Mouse (Mus musculus): ENCODE data around the gene Osbpl10. TPM values are rescaled to one million over a fixed set of nuclear protein-coding genes. Genes with fewer than 3 reads are reported as not detected.
A peak's percentile ranks its signal among the peaks of the same experiment; 100 is the strongest.

Osbpl10 gene
- polyA plus RNA-seq, 1 experiment from 2014 or later, result 1.4 TPM

DNA sequence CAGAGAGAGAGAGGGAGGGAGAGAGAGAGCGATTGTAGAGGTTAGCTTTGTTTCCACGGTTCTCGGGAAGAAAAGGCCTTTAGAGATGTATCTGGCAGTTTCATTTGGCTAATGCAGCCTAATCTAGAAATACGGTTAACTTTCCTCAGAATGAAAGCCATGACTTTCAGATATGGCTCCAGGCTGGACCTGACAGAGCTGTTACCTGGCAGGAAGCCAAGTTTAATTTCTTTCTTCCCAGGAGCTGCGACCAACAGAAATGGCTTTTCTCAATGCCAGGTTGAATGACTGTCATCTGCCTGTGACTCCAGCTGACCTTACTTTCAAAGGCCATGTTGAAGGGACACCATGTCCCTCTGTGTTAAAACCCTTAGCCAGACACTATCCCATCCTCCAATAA is 80.4 kb downstream of the Osbpl10 start:
- no peaks in the 10 kb centered on the region for H3K36me3 ChIP-seq (ENCODE audit: control insufficient read depth, insufficient read depth, low read length)
- no peak overlapping the region for H3K27ac ChIP-seq (ENCODE audit: low read length)
- H3K9me3 ChIP-seq (replicated peaks; ENCODE audit: control insufficient read depth, low read length), result no peaks in the 10 kb centered on the region; the same call in 1 of the 2 replicates
- H3K27me3 ChIP-seq (ENCODE audit: control insufficient read depth, insufficient read depth, low read length), result no peaks in the 10 kb centered on the region
- H3K9ac ChIP-seq (ENCODE audit: low read length), result no peak overlapping the region
- H3K4me1 ChIP-seq (ENCODE audit: control insufficient read depth, insufficient read depth, low read length), result no peaks in the 10 kb centered on the region
- no peak overlapping the region for H3K4me2 ChIP-seq (ENCODE audit: low read depth, low read length)
- no peak for ATAC-seq (ENCODE audit: insufficient read depth, low FRiP score)
- H3K4me3 ChIP-seq (replicated peaks; ENCODE audit: low read length), result no peak overlapping the region
- WGBS, result 21% methylated on average over 5 of the region's 5 CpGs

- 0 out of 2 replicates have a peak, but pooled peaks cover 4% of the 10 kb centered on the region for H3K36me3 ChIP-seq (ENCODE audit: control insufficient read depth, insufficient read depth, low read length)
- 86% methylated on average over 1 of the region's 1 CpGs for WGBS
- ATAC-seq (ENCODE audit: insufficient read depth, low FRiP score), result no peak
- no peak overlapping the region for H3K4me3 ChIP-seq (replicated peaks; ENCODE audit: low read length)
- H3K27me3 ChIP-seq (ENCODE audit: control insufficient read depth, insufficient read depth, low read length), result no peaks in the 10 kb centered on the region
- H3K4me1 ChIP-seq (ENCODE audit: control insufficient read depth, insufficient read depth, low read length), result no peaks in the 10 kb centered on the region
- no peak overlapping the region for H3K27ac ChIP-seq (ENCODE audit: low read length)
- no peaks in the 10 kb centered on the region; the same call in 1 of the 2 replicates for H3K9me3 ChIP-seq (replicated peaks; ENCODE audit: control insufficient read depth, low read length)
- H3K9ac ChIP-seq (ENCODE audit: low read length), result no peak overlapping the region
- H3K4me2 ChIP-seq (ENCODE audit: low read depth, low read length), result no peak overlapping the region
Observed at GRCm38 (mm10) chr9:115064834-115065233, 86.5 kb downstream of the Osbpl10 start.

DNA sequence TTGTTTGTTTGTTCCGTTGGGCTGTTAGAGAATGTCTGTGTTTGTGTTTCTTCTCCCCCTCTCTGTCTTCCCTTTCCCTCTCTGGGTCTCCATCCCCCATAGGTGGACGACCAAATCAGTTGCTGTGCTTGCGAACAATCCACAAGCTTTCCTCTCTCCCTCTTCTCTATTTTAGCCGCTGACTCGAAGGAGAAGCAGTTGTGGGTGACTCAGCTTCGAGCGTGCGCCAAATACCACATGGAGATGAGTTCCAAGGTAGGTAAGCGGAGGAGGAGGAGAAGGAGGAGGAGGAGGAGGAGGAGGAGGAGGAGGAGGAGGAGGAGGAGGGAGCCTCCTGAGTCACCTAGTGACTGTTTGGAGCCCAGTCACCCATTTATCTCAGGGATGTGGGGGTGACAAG is 88.7 kb downstream of the Osbpl10 start:
- no peak for ATAC-seq (ENCODE audit: insufficient read depth, low FRiP score)
- Histone ChIP-seq H3K4me1 (ENCODE audit: control insufficient read depth, insufficient read depth, low read length) (no peaks in the 10 kb centered on the region), H3K4me2 (ENCODE audit: low read depth, low read length) (no peak overlapping the region), H3K27me3 (ENCODE audit: control insufficient read depth, insufficient read depth, low read length) (no peaks in the 10 kb centered on the region), H3K9me3 (replicated peaks; ENCODE audit: control insufficient read depth, low read length) (no peaks in the 10 kb centered on the region; the same call in 1 of the 2 replicates), H3K27ac (ENCODE audit: low read length) (no peak overlapping the region), H3K9ac (ENCODE audit: low read length) (no peak overlapping the region), H3K4me3 (replicated peaks; ENCODE audit: low read length) (no peak overlapping the region), H3K36me3 (ENCODE audit: control insufficient read depth, insufficient read depth, low read length) (0 out of 2 replicates have a peak, but pooled peaks cover 4% of the 10 kb centered on the region)
- WGBS, result 68% methylated on average over 8 of the region's 9 CpGs

- Histone ChIP-seq H3K4me2 (ENCODE audit: low read depth, low read length) (no peak overlapping the region), H3K4me1 (ENCODE audit: control insufficient read depth, insufficient read depth, low read length) (no peaks in the 10 kb centered on the region), H3K27me3 (ENCODE audit: control insufficient read depth, insufficient read depth, low read length) (no peaks in the 10 kb centered on the region), H3K9ac (ENCODE audit: low read length) (no peak overlapping the region), H3K36me3 (ENCODE audit: control insufficient read depth, insufficient read depth, low read length) (0 out of 2 replicates have a peak, but pooled peaks cover 5% of the 10 kb centered on the region), H3K27ac (ENCODE audit: low read length) (no peak overlapping the region), H3K9me3 (replicated peaks; ENCODE audit: control insufficient read depth, low read length) (peaks cover 7% of the 10 kb centered on the region), H3K4me3 (replicated peaks; ENCODE audit: low read length) (no peak overlapping the region)
- 83% methylated on average over 4 of the region's 4 CpGs for WGBS
- ATAC-seq (ENCODE audit: insufficient read depth, low FRiP score), result no peak
Observed at GRCm38 (mm10) chr9:115075191-115075590, 96.8 kb downstream of the Osbpl10 start.

DNA sequence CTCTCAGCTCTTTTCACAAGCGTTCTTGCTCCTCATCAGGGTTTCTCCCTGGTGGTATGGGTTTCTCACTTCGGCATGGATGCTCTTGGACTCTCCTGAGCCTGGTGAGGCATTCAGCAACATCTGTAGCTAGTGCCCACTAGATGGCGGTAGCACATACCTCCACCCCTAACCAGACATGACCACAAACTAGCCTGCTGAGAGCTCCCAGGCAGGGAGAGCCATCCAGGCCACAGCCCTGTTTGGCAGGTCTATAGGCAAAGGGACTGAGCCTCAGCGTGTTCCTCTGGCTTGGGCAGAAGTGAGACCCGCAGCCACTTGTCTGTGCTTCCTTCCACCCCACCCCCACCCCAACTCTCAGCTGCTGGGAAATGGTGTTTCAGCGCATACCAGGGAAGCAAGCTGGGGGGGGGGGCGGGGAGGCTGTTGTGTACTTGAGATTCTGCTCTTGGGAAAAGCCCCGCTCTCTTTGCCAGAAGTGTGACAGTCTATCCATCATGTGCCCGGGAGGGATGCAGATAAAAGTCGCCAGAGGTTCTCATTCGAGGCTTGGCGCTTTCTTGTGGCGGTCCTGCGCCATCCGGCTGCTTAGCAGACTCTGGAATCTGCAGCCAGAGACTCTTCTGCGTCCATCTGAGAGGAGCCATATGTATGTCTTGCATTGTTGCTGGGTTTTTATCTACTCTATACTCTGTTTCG is 110.1 kb downstream of the Osbpl10 start:
- Histone ChIP-seq H3K4me2 (ENCODE audit: low read depth, low read length) (peak overlapping the region; percentile 11; the same call in 1 of the 2 replicates), H3K27ac (ENCODE audit: low read length) (no peak overlapping the region), H3K4me3 (replicated peaks; ENCODE audit: low read length) (no peak overlapping the region), H3K9ac (ENCODE audit: low read length) (no peak overlapping the region), H3K9me3 (replicated peaks; ENCODE audit: control insufficient read depth, low read length) (peaks cover 4% of the 10 kb centered on the region; the same call in 1 of the 2 replicates), H3K27me3 (ENCODE audit: control insufficient read depth, insufficient read depth, low read length) (no peaks in the 10 kb centered on the region), H3K4me1 (ENCODE audit: control insufficient read depth, insufficient read depth, low read length) (no peaks in the 10 kb centered on the region), H3K36me3 (ENCODE audit: control insufficient read depth, insufficient read depth, low read length) (no peaks in the 10 kb centered on the region)
- 25% methylated on average over 17 of the region's 17 CpGs for WGBS
- ATAC-seq (ENCODE audit: insufficient read depth, low FRiP score), result peak; percentile 93

GRCm38 (mm10) chr9:115089644-115090043 is 111.3 kb downstream of the Osbpl10 start:
- Histone ChIP-seq H3K4me2 (ENCODE audit: low read depth, low read length) (no peak overlapping the region), H3K27ac (ENCODE audit: low read length) (no peak overlapping the region), H3K9me3 (replicated peaks; ENCODE audit: control insufficient read depth, low read length) (peaks cover 4% of the 10 kb centered on the region; the same call in 1 of the 2 replicates), H3K36me3 (ENCODE audit: control insufficient read depth, insufficient read depth, low read length) (no peaks in the 10 kb centered on the region), H3K9ac (ENCODE audit: low read length) (no peak overlapping the region), H3K27me3 (ENCODE audit: control insufficient read depth, insufficient read depth, low read length) (no peaks in the 10 kb centered on the region), H3K4me1 (ENCODE audit: control insufficient read depth, insufficient read depth, low read length) (no peaks in the 10 kb centered on the region), H3K4me3 (replicated peaks; ENCODE audit: low read length) (no peak overlapping the region)
- ATAC-seq (ENCODE audit: insufficient read depth, low FRiP score), result no peak
- 75% methylated on average over 5 of the region's 5 CpGs for WGBS

DNA sequence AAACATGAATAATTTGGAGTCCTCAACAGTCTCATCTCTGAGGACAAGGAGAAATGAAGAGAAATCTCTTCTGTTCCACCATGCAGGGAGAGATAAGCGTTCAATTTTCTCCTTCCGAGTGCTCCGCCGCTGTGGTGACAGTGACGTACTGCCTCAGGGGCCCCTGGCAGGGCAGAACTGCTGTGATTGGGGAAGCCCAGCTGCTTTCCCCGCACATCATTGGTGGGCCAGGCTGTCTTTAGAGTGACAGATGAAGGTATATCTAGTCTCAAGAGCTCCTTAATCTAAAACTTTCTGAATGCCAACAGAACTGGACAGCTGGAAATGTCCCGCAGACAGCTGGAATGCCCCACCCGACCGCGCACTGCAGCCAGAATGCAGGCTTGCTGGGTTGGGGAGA is 118.1 kb downstream of the Osbpl10 start:
- Histone ChIP-seq H3K4me3 (replicated peaks; ENCODE audit: low read length) (peak overlapping the region; percentile 17; the same call in 1 of the 2 replicates), H3K27me3 (ENCODE audit: control insufficient read depth, insufficient read depth, low read length) (no peaks in the 10 kb centered on the region), H3K4me2 (ENCODE audit: low read depth, low read length) (peak overlapping the region; percentile 28), H3K9me3 (replicated peaks; ENCODE audit: control insufficient read depth, low read length) (no peaks in the 10 kb centered on the region), H3K36me3 (ENCODE audit: control insufficient read depth, insufficient read depth, low read length) (no peaks in the 10 kb centered on the region), H3K27ac (ENCODE audit: low read length) (no peak overlapping the region), H3K9ac (ENCODE audit: low read length) (no peak overlapping the region), H3K4me1 (ENCODE audit: control insufficient read depth, insufficient read depth, low read length) (no peaks in the 10 kb centered on the region)
- 28% methylated on average over 10 of the region's 10 CpGs for WGBS
- ATAC-seq (ENCODE audit: insufficient read depth, low FRiP score), result no peak

- Histone ChIP-seq H3K4me1 (ENCODE audit: control insufficient read depth, insufficient read depth, low read length) (no peaks in the 10 kb centered on the region), H3K9ac (ENCODE audit: low read length) (no peak overlapping the region), H3K27ac (ENCODE audit: low read length) (no peak overlapping the region), H3K27me3 (ENCODE audit: control insufficient read depth, insufficient read depth, low read length) (no peaks in the 10 kb centered on the region), H3K9me3 (replicated peaks; ENCODE audit: control insufficient read depth, low read length) (no peaks in the 10 kb centered on the region), H3K36me3 (ENCODE audit: control insufficient read depth, insufficient read depth, low read length) (no peaks in the 10 kb centered on the region), H3K4me3 (replicated peaks; ENCODE audit: low read length) (no peak overlapping the region), H3K4me2 (ENCODE audit: low read depth, low read length) (no peak overlapping the region)
- no peak for ATAC-seq (ENCODE audit: insufficient read depth, low FRiP score)
- 70% methylated on average over 4 of the region's 4 CpGs for WGBS
Observed at GRCm38 (mm10) chr9:115097340-115097739, 119.0 kb downstream of the Osbpl10 start.

DNA sequence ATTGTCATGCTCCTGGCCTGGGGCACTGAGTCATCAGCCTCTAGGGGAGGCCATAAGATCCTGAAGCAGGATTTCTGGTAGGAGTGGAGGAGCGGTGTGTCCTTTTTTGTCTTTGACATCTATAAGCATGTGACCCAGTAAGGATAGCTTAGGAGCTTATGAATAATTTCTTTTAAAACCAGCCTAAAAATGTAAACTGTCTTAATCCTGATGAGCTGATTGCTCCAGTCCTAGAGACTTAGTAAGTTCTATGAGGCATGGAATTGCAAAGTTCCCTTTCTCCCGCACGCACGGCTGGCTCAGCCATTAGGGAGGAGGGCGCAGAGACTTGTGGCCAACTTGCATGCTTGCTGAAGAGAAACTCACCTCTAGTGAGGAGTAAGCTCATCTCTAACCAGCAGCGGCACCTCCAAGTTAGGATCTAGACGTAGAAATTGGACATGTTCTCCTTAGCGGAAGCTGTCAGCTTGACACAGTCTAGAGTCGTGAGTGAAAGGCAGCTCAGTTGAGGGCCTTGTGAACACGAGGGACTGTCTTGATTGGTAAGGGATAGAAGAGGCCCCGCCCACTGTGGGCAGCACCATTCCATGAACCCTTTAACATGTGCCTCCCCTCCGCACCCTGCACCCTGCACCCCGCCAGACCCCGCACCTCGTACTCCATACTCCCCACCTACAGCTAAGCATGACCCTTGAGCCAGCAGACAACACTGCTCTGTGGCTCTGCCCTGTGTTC is 122.0 kb downstream of the Osbpl10 start:
- H3K36me3 ChIP-seq (ENCODE audit: control insufficient read depth, insufficient read depth, low read length), result no peaks in the 10 kb centered on the region
- no peak overlapping the region for H3K4me2 ChIP-seq (ENCODE audit: low read depth, low read length)
- no peak for ATAC-seq (ENCODE audit: insufficient read depth, low FRiP score)
- no peak overlapping the region for H3K9ac ChIP-seq (ENCODE audit: low read length)
- no peak overlapping the region for H3K4me3 ChIP-seq (replicated peaks; ENCODE audit: low read length)
- no peaks in the 10 kb centered on the region for H3K27me3 ChIP-seq (ENCODE audit: control insufficient read depth, insufficient read depth, low read length)
- H3K4me1 ChIP-seq (ENCODE audit: control insufficient read depth, insufficient read depth, low read length), result no peaks in the 10 kb centered on the region
- WGBS, result 84% methylated on average over 15 of the region's 15 CpGs
- no peak overlapping the region for H3K27ac ChIP-seq (ENCODE audit: low read length)
- H3K9me3 ChIP-seq (replicated peaks; ENCODE audit: control insufficient read depth, low read length), result no peaks in the 10 kb centered on the region

All from stomach, embryonic 16.5 days (tissue).